Mouse (Mus musculus) heart, adult 2 months (tissue): ENCODE data around the gene Pomt2. TPM values are rescaled to one million over a fixed set of nuclear protein-coding genes. Genes with fewer than 3 reads are reported as not detected.
"Not testable (repeated sequence)": the region's sequence is repeated elsewhere in the genome, so short reads cannot be mapped to it uniquely, and the experiment has no call there.

ENCODE experiments used
- DNase-seq, 2 experiments: peaks; one replicate each; pipeline ENCODE4 v3.0.0; 2021
- H3K27ac ChIP-seq: fragments of 200-600 bp; 2 replicates; pipeline ENCODE4 v1.8.1; 2022
- H3K27me3 ChIP-seq: fragments of 200-500 bp; 2 replicates; pipeline ENCODE4 v1.6.1; 2012; ENCODE audit warnings: mild to moderate bottlenecking, low read length, inconsistent platforms, mixed read lengths; ENCODE audit not compliant: control insufficient read depth, insufficient read depth
- H3K36me3 ChIP-seq: fragments of 200-500 bp; 2 replicates; pipeline ENCODE4 v1.6.1; 2012; ENCODE audit warnings: low read length, inconsistent platforms; ENCODE audit not compliant: control insufficient read depth, insufficient read depth
- H3K4me1 ChIP-seq: fragments of 200-500 bp; 2 replicates; pipeline ENCODE4 v1.6.1; 2011; ENCODE audit warnings: low read length; ENCODE audit not compliant: control insufficient read depth, insufficient read depth
- H3K4me3 ChIP-seq: fragments of 200-600 bp; 2 replicates; pipeline ENCODE4 v1.8.1; 2022
- H3K79me2 ChIP-seq: fragments of 200-500 bp; replicated peaks from 2 replicates; pipeline ENCODE4 v1.6.1; 2012; ENCODE audit warnings: mild to moderate bottlenecking, inconsistent platforms, low read length, moderate library complexity, mixed read lengths; ENCODE audit not compliant: control insufficient read depth, insufficient read depth
- H3K9ac ChIP-seq: fragments of 200-500 bp; 2 replicates; pipeline ENCODE4 v1.6.1; 2012; ENCODE audit warnings: low read depth, mild to moderate bottlenecking, control low read depth, inconsistent platforms, low read length, mixed read lengths
- CTCF ChIP-seq: fragments of 200-600 bp; IDR thresholded peaks from 2 replicates; pipeline ENCODE4 v1.8.1; 2022; ENCODE audit warnings: antibody characterized with exemption, mild to moderate bottlenecking, moderate library complexity
- EP300 ChIP-seq: fragments of 200-500 bp; IDR thresholded peaks from 2 replicates; pipeline ENCODE4 v1.6.1; 2011; ENCODE audit warnings: low read depth, low read length, control low read depth; ENCODE audit not compliant: insufficient read depth
- POLR2A ChIP-seq: fragments of 200-500 bp; IDR thresholded peaks from 2 replicates; pipeline ENCODE4 v1.6.1; 2011; ENCODE audit warnings: mild to moderate bottlenecking, low read depth, low read length, control low read depth; ENCODE audit not compliant: insufficient read depth
- WGBS: fragments of 180-500 bp; shearing (Covaris S2); methylation state at CpG from one replicate; pipeline ENCODE4 v1.1.7; 2018; 5-methylcytosine and 5-hydroxymethylcytosine counted together
- intact Hi-C: fragments of 180-260 bp; cut with DNase I; formaldehyde crosslinking; loops from one replicate; pipeline ENCODE4 v1.15.1; 2025
- polyA plus RNA-seq: library from polyadenylated mRNA; depleted of rRNA; stranded (reverse); fragments of >200 nt; gene quantifications from 2 replicates; pipeline ENCODE4 v1.2.3, GENCODE M21; 2012
- total RNA-seq, 2 experiments: library from RNA; stranded (reverse); gene quantifications; 2 replicates each; pipeline ENCODE4 v1.2.3; 2021

The Pomt2 gene
- total and polyA plus RNA-seq, 3 experiments, result 9.4 to 9.8 (median 9.7) TPM

DNA sequence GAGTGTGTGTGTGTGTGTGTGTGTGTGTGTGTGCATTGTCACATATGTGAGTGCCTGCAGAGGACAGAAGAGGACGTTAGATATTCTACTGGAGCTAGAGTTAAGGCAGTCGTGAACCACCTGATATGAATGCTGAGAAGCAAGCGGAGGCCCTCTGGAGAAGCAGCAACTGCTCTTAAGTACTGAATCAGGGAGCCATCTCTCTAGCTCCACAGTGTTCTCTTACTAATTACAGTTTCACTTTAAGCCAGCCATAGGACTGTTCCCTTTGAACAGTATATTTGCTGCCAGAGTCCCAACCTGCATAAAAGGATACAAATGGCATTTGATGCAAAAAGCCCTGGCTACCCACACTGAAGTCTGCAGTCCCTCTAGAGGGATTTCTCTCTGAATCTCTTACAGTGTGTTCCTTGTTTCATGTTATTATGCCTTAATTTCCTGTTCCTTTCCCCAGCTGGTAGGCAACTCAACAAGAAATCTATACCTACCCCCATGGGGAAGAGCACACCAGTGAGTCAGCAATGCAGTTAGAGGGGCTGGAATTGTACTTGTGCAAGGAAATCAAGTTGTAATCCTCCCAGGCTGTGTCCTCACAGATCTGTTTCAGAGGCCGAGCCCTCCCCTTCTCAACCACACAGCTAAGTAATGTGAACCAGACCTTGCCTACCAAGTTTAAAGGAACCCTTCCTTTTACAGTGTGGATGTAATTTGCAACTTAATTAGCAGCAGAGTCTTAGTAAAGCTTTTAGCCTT lies 27.6 kb upstream of the Pomt2 start:
- Histone ChIP-seq H3K9ac (no peak overlapping the region), H3K36me3 (no peaks in the 10 kb centered on the region), H3K27ac (no peak overlapping the region), H3K27me3 (no peaks in the 10 kb centered on the region), H3K4me3 (no peak overlapping the region), H3K79me2 (no peaks in the 10 kb centered on the region), H3K4me1 (no peaks in the 10 kb centered on the region)
- TF ChIP-seq EP300 (no peak), CTCF (no peak), POLR2A (no peak)
- intact Hi-C loops, result no loop called here
- WGBS, result 68% methylated on average over 4 of the region's 4 CpGs
- DNase-seq, result no peak

DNA sequence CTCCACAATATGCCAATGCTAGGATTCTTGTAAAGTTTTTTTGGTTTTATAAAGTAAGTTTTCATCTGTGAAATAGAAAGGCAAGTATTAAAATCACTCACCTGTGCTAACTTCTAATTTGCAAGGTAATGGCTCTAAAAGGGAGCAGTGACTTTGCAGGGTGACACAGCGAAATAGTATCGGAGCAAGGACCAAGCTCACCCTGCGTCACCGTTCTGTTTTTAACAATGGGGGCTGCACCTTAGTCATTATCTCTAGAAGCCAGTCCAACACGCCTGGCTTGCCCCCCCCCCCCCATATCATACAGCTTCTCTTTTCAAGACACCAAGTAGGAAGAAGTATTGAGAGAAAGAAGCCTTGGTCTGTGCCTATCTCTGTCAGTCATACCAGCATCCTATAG lies 13.0 kb upstream of the Pomt2 start:
- DNase-seq, result no peak
- 87% methylated on average over 5 of the region's 5 CpGs for WGBS
- no peaks in the 10 kb centered on the region for H3K79me2 ChIP-seq
- H3K36me3 ChIP-seq, result no peaks in the 10 kb centered on the region
- H3K9ac ChIP-seq, result no peak overlapping the region
- intact Hi-C loops, result no loop called here
- H3K4me1 ChIP-seq, result no peaks in the 10 kb centered on the region
- no peak overlapping the region for H3K4me3 ChIP-seq
- TF ChIP-seq POLR2A, result no peak
- H3K27ac ChIP-seq, result no peak overlapping the region
- no peaks in the 10 kb centered on the region for H3K27me3 ChIP-seq

DNA sequence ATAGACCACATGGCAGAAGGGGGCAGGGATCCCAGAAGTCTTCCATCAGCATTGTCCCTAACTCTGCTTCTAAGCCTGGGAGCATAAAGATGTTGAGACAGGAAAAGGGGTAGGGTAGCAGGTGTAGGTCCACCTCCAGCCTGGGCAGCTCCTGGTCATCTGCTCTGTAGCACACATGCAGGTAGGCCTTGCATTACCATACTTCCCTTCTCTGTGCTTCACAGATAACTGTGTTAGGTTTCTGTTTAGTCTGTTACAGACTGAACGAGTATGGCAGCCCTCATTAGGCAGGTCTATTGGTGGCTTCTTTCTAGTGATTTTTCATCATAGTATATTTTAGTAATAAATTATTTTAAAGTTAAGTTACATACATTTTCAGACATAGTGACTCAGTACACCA lies 12.5 kb upstream of the Pomt2 start:
- 82% methylated on average over 1 of the region's 1 CpGs for WGBS
- intact Hi-C loops, result no loop called here
- Histone ChIP-seq H3K36me3 (no peaks in the 10 kb centered on the region), H3K9ac (no peak overlapping the region), H3K79me2 (no peaks in the 10 kb centered on the region), H3K4me3 (no peak overlapping the region), H3K27me3 (no peaks in the 10 kb centered on the region), H3K27ac (no peak overlapping the region), H3K4me1 (no peaks in the 10 kb centered on the region)
- DNase-seq, result peak in 1 of 2 experiments; percentile 5
- TF ChIP-seq POLR2A (no peak), CTCF (no peak), EP300 (no peak)

- Histone ChIP-seq H3K79me2 (no peaks in the 10 kb centered on the region), H3K4me1 (no peaks in the 10 kb centered on the region), H3K4me3 (no peak overlapping the region), H3K9ac (no peak overlapping the region), H3K27me3 (no peaks in the 10 kb centered on the region), H3K36me3 (no peaks in the 10 kb centered on the region), H3K27ac (no peak overlapping the region)
- DNase-seq, result no peak
- intact Hi-C loops, result no loop called here
- 69% methylated on average over 7 of the region's 7 CpGs for WGBS
- TF ChIP-seq EP300 (no peak), CTCF (no peak), POLR2A (no peak)
Observed at GRCm38 (mm10) chr12:87158099-87158498, 10.3 kb upstream of the Pomt2 start.

- intact Hi-C loops, result no loop called here
Observed at GRCm38 (mm10) chr12:87157361-87157760, 9.6 kb upstream of the Pomt2 start.

GRCm38 (mm10) chr12:87154448-87154847 lies 6.7 kb upstream of the Pomt2 start:
- H3K4me1 ChIP-seq, H3K27ac ChIP-seq, H3K36me3 ChIP-seq, intact Hi-C loops, H3K4me3 ChIP-seq, DNase-seq, H3K9ac ChIP-seq, H3K79me2 ChIP-seq, H3K27me3 ChIP-seq: not testable (repeated sequence)
- 91% methylated on average over 4 of the region's 4 CpGs for WGBS

More at GRCm38 (mm10) chr12:87157361-87157760, 9.6 kb upstream of the Pomt2 start:
- Histone ChIP-seq H3K79me2 (no peaks in the 10 kb centered on the region), H3K36me3 (no peaks in the 10 kb centered on the region), H3K4me1 (no peaks in the 10 kb centered on the region), H3K27ac (no peak overlapping the region), H3K9ac (no peak overlapping the region), H3K27me3 (no peaks in the 10 kb centered on the region), H3K4me3 (no peak overlapping the region)
- no peak for TF ChIP-seq POLR2A
- DNase-seq, result no peak
- WGBS, result 61% methylated on average over 4 of the region's 4 CpGs

DNA sequence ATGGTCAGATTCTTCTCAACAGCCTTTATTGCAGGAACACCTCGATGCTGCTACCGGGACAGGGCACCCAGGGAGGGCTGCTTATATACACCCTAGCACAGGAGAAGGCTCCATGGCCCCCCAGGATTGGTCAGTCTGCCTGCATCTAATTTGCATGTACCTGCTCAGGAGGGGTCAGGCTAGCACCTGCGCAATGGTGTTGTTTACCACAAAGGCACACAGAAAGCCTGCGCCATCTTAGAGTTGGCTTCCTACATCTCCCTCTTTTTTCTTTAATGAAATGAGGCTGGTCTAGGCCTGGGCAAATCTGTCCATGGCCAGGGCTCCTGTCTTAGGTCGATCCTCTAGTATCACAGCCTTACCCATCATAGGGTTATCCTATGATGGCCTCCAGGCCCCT lies 1.7 kb upstream of the Pomt2 start:
- H3K9ac ChIP-seq, result no peak overlapping the region
- DNase-seq, result no peak
- intact Hi-C loops, result loop anchor here (10.0 kb wide), 2 partner anchors 165 to 375 kb away; no protein-coding TSS in a partner anchor
- no peak overlapping the region for H3K4me3 ChIP-seq
- no peaks in the 10 kb centered on the region for H3K79me2 ChIP-seq
- peaks cover 8% of the 10 kb centered on the region; the same call in 1 of the 2 replicates for H3K36me3 ChIP-seq
- H3K4me1 ChIP-seq, result peaks cover 5% of the 10 kb centered on the region
- no peak for TF ChIP-seq CTCF
- TF ChIP-seq POLR2A, result no peak
- no peak for TF ChIP-seq EP300
- H3K27me3 ChIP-seq, result no peaks in the 10 kb centered on the region
- 96% methylated on average over 5 of the region's 5 CpGs for WGBS
- no peak overlapping the region for H3K27ac ChIP-seq
